Mouse (Mus musculus) bone marrow macrophage, adult 2 months (primary cell): ENCODE results near the gene Armt1. TPM values are rescaled to one million over a fixed set of nuclear protein-coding genes. Genes with fewer than 3 reads are reported as not detected.
A peak's percentile ranks its signal among the peaks of the same experiment; 100 is the strongest.
"Not testable (repeated sequence)": the region's sequence is repeated elsewhere in the genome, so short reads cannot be mapped to it uniquely, and the experiment has no call there.

Experiments
- H3K27ac ChIP-seq: 2 replicates; pipeline ENCODE4 v1.5.1; 2012; ENCODE audit warnings: low read depth, low read length; ENCODE audit not compliant: insufficient read depth
- H3K4me1 ChIP-seq: 2 replicates; pipeline ENCODE4 v1.6.1; 2012; ENCODE audit warnings: low read length; ENCODE audit not compliant: control insufficient read depth, insufficient read depth
- H3K4me3 ChIP-seq: 2 replicates; pipeline ENCODE4 v1.5.1; 2012; ENCODE audit warnings: mild to moderate bottlenecking, low read length, moderate library complexity; ENCODE audit not compliant: insufficient read depth
- CTCF ChIP-seq: IDR thresholded peaks from 2 replicates; pipeline ENCODE4 v1.5.1; 2012; ENCODE audit warnings: low read depth, mild to moderate bottlenecking, low read length, moderate library complexity
- POLR2A ChIP-seq: IDR thresholded peaks from 2 replicates; pipeline ENCODE4 v1.6.1; 2012; ENCODE audit warnings: mild to moderate bottlenecking, low read depth, low read length, borderline replicate concordance
- polyA plus RNA-seq: library from polyadenylated mRNA; stranded (reverse); fragments of >200 nt; gene quantifications from 2 replicates; pipeline ENCODE4 v1.2.4, GENCODE M21; 2012; ENCODE audit not compliant: missing spikeins, insufficient read depth, insufficient read length

Armt1 gene
- polyA plus RNA-seq, 1 experiment = 15.7 TPM

DNA sequence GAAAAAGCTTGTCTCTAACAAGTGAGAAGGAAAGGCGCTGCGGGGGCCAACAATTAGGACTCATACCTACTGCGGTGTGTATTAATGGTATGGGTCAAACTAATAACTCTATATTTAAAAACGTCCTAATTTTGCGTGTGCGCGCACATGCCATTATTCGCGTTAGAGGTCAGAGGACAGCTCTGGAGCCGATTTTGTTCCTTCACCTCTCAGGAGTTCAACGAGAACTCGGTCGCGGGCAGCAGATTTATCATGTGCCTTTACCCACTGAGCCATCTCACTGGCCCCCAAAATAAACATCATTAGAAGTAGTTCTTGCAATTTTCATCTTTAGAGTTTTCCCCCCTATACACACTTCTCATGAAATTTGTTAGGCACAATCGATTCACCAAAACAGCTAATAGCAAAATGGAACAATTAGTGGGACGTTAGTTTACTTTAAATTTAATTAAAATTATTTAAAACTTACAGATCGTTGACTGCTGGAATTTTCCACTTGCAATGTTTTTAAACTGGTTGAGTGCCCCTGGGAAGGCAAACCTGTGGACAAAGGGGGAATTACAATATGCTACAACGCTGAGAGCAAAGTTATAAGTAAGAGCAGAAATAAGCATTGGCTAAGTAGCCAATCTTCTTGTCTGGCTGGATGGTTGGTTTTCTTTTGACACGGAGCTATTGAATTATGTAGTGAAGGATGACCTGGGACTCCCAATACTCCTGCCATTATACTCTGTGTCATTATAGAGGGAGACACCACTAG is 909 bp downstream of the Armt1 start:
- no peak for TF ChIP-seq POLR2A
- no peak for TF ChIP-seq CTCF

DNA sequence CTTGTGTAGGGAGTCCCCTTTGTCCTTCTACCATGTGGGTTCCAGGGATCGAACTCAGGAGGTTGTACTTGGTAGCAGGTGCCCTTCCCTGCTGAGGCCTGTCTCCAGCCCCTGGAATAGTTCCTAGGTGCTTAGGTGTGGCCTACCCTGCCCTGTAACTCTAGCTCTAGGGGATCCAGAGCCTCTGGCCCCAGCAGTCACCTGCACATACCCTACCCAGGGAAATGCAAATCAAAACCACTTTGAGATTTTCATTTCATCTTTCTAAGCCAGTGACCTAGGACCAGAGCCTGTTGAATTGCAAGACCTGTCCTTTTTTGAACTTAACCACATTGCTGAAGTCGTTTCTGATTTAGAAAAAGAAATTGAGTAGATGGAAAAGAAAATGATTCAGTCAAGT is 1.6 kb downstream of the Armt1 start:
- H3K4me3 ChIP-seq = peak overlapping the region; percentile 69; the same call in 1 of the 2 replicates
- H3K27ac ChIP-seq = not testable (repeated sequence)
- peaks cover 16% of the 10 kb centered on the region for H3K4me1 ChIP-seq

More for the DNA sequence above, 909 bp downstream of the Armt1 start:
- Histone ChIP-seq H3K4me3 (peak overlapping the region; percentile 69), H3K27ac (peak overlapping the region; percentile 80), H3K4me1 (peaks cover 18% of the 10 kb centered on the region)

DNA sequence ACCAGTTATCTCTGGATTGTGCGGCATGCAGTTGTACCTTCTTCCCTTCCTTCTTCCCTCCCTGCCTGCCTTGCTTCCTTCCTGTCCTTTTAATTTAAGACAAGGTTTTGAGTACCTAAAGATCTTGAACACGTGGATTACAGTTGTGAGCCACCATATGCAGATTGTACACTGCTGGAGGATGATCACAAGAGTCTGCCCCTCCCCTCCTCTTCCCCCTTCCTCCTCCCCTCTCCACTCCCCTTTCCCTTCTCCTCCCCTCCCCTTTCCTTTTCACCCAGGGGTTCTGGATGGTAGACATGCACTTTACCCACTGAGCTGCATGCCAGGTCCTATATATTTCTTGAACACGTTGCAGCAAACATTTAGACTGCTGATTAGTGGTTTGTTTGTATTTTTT is 3.1 kb downstream of the Armt1 start:
- H3K4me3 ChIP-seq = no peak overlapping the region
- H3K4me1 ChIP-seq = peaks cover 4% of the 10 kb centered on the region
- no peak for TF ChIP-seq CTCF
- TF ChIP-seq POLR2A = no peak
- no peak overlapping the region for H3K27ac ChIP-seq

DNA sequence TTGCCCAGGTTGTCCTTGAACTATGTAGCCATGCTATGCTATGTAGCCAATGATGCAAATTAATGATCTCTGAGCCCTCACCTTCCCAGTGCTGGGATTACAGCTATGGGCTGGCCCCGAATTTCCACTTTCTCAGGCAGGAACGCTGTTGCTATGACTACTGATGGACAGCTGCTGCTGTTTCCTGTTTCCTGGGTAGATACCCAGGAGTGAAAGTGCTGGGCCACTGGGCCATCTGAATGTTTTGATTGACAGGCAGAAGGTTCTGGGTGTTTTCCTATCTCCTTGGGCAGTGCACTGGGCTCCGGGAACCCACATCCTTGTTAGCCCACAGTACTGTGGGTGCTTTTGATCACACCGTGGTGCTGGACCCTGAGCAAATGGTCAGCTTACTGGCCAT is 24.1 kb downstream of the Armt1 start:
- H3K4me1 ChIP-seq = no peaks in the 10 kb centered on the region
- TF ChIP-seq CTCF (no peak), POLR2A (no peak)
- H3K4me3 ChIP-seq = no peak overlapping the region
- H3K27ac ChIP-seq = no peak overlapping the region

DNA sequence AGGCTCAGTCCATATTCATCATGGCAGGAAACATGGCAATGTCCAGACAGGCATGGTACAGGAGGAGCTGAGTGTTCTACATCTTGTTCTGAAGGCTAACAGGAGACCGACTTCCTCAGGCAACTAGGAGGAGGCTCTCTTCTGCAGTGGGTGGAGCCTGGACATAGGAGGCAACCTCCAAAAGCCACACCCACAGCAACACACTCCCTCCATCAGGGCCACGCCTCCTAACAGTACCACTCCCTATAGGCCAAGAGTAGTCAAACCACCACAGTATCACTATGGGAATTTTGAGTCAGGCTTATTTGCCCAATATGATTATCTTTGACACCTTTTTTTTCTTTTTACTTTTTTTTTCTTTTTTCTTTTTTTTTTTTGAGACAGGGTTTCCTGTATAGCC is 27.9 kb downstream of the Armt1 start:
- TF ChIP-seq POLR2A (no peak), CTCF (no peak)
- Histone ChIP-seq H3K4me1 (no peaks in the 10 kb centered on the region), H3K4me3 (no peak overlapping the region), H3K27ac (no peak overlapping the region)

DNA sequence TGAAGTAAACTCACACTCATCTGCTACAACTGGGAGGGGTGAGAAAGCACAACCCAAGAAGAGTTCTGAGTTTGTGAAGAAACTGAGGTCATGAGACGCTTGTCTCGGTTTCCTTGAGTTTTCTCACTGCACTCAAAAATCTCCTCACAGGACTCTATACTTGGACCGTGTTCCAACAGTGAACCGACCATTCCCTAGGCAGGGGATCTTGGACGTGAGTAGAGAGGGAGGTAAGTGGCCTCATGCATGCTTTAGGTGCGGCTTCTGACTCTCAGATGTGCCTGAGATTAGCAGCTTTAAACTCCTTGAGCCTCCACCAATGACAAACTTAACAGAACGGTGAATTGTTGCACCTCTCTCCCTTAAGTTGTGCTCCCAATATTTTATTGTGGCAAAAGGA is 33.5 kb downstream of the Armt1 start:
- H3K4me3 ChIP-seq = no peak overlapping the region
- peaks cover 6% of the 10 kb centered on the region for H3K4me1 ChIP-seq
- no peak overlapping the region for H3K27ac ChIP-seq
- TF ChIP-seq CTCF (no peak), POLR2A (no peak)

DNA sequence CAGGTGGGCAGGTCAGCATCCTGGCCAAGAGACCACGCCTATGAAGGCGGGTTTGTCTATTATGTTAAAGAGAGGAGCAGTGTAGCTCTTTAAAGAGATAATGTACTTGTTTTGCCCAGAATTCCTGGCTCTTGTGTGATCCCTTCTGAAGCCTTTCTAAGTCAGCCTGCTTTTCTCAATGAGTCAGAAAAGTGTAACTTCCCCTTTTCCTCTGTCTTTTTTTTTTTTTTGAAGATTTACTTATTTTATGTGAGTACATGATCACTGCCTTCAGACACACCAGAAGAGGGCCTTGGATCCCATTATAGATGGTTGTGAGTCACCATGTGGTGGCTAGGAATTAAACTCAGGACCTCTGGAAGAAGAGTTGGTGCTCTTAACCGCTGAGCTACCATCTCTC is 37.1 kb downstream of the Armt1 start:
- TF ChIP-seq CTCF = no peak
- no peak for TF ChIP-seq POLR2A
- Histone ChIP-seq H3K4me3 (no peak overlapping the region), H3K4me1 (peaks cover 6% of the 10 kb centered on the region), H3K27ac (0 out of 2 replicates have a peak overlapping the region, but pooled peaks have one; percentile 26)

DNA sequence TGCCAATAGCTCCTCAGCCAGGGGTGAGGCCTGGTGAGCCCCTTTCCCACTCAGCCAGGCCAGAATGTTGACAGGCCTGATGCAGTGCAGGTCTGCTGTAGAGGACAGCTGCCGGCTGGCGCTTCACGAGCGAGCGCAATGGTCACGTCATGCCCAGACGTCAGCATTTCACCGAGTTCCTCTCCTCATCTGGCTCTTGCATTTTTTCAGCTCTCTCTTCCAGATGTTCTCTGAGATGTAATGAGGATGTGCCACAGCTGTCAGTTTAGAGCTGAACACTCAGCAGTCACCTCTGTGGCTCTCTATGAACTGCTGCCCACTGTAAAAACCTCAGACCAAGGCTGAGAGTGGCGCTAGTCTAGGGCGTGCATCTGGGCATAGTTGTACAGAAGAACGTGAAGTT is 41.3 kb downstream of the Armt1 start:
- H3K27ac ChIP-seq = no peak overlapping the region
- H3K4me1 ChIP-seq = peaks cover 8% of the 10 kb centered on the region
- H3K4me3 ChIP-seq = no peak overlapping the region
- TF ChIP-seq CTCF = no peak
- no peak for TF ChIP-seq POLR2A

DNA sequence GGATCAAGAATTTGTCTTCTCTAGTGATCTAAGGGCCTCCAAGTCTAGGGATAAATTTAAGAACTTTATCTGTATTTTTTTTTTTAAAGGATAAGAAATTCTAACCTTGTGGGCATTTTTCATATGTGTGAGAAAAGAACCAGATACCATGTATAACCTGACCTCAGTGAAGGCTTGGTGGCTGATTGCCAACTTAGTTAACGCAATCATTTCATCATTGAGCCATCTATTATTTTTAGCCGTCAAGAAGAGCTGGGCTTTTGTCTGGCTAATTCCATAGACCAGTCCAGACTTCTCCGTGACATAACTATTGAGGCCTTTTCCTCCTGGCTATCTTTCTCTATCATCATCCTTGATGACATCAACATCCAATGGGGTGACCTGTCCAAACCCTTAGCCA is 43.2 kb downstream of the Armt1 start:
- Histone ChIP-seq H3K27ac (no peak overlapping the region), H3K4me1 (0 out of 2 replicates have a peak, but pooled peaks cover 2% of the 10 kb centered on the region), H3K4me3 (no peak overlapping the region)
- no peak for TF ChIP-seq POLR2A
- TF ChIP-seq CTCF = no peak

DNA sequence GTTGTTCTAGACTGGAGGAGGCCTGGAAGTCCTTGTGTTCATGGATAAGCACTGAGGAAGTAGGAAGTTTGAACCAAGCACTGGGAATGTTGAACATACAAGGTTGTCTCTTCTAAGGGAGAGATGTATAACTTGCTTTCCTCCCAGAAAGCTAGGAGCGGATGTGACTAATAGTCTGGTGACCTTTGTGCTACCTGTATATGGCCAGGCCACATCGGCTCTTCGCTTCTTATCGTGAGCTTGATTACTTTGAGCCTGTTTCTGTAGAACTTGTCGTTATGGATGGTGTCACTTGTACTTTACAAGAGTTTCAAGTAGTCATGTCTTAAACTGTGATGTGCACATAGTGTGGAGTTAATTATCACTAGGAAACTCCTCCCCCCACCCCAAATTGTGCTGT is 44.3 kb downstream of the Armt1 start:
- no peak overlapping the region for H3K4me3 ChIP-seq
- H3K4me1 ChIP-seq = 0 out of 2 replicates have a peak, but pooled peaks cover 2% of the 10 kb centered on the region
- no peak for TF ChIP-seq CTCF
- TF ChIP-seq POLR2A = no peak
- no peak overlapping the region for H3K27ac ChIP-seq
